Mouse (Mus musculus): ENCODE measurements around the gene Dnajc22.

GRCm38 (mm10) chr15:99122642-99123041 is 29.7 kb downstream of the Dnajc22 start:
- TF ChIP-seq POLR2A (IDR thresholded peaks at IDR 0.05; ENCODE audit: borderline replicate concordance, insufficient read depth, low read length), result no peak
- TF ChIP-seq CTCF (IDR thresholded peaks at IDR 0.05; ENCODE audit: borderline replicate concordance, insufficient read depth, low read depth, low read length), result no peak

Measured in cerebellum, adult 2 months (tissue).